Mouse (Mus musculus): ENCODE data around the gene A930033H14Rik.

Gene A930033H14Rik

DNA sequence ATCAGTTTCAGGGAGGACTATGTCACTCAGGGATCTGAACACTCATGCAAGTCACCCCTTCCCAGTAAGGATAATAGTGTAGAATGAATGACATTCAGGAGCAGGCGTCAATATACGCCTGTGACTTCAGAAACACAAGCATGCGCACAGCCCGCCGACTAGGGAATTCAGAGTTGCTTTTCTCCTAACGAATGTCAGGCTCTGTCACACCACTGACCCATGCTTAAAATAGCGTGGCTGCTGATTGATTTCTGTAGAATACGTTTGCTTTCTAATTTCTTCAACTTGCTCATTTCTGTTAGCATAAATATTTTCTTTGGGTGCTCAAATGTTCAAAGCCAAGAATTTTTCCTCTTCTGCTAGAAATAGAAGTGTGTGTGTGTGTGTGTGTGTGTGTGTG lies 13.1 kb upstream of the A930033H14Rik start:
- DNase-seq: no peak

DNA sequence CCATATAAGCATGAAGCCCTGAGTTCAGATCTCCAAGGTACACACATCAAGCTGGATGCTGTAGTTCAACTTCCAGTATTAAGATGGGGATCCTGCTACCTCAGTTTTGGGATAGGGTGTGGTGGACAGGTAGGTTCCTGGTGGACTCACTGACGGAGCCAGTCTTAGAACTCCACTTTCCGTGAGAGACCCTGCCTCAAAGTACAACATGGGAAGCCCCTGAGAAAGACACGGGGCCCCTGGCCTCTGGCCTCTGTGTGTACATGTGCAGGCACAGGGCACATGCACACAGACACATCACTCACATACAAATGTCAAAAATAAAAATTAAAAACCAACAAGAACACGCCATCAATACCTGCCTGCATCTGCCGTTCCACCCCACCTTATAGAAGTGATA lies 12.6 kb upstream of the A930033H14Rik start:
- no peak for DNase-seq

DNA sequence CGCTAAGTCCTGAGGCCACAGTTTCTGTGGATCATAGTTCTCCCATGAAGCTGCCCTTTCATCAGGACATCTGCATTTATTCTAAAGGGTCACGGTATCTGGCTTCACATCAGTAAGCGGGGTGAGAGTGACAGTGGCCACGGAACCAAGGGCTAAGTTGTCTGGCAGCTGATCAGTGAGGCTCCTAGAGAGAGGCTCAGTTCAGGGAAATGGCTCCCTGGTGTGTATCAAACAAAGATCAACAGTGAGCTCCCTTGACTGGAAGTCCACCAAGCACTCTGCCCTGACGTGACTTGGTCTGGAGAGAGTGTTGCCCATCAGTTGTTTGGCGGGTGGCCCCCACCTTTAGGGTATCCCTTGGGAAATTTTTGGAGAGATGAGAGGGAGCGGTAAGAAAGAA lies 11.4 kb upstream of the A930033H14Rik start:
- no peak for DNase-seq

DNA sequence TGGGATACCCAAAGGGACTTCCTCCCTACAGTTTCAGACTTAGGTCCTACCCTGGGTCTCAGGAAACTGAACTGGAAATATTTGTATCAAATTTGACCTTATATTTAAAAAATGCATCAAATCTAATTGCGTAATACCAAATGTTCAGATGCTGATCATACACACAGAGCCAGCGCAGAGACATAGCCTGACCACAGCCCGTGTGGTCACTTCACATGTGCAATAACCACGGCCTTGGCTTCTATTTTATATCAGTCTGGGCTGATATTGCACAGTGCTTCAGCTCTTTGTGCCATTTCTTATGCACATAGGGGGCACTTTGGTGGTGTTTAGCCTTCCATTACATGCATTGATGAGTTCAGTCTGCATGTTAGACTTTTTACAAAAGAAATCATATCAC lies 10.3 kb upstream of the A930033H14Rik start:
- DNase-seq: no peak

DNA sequence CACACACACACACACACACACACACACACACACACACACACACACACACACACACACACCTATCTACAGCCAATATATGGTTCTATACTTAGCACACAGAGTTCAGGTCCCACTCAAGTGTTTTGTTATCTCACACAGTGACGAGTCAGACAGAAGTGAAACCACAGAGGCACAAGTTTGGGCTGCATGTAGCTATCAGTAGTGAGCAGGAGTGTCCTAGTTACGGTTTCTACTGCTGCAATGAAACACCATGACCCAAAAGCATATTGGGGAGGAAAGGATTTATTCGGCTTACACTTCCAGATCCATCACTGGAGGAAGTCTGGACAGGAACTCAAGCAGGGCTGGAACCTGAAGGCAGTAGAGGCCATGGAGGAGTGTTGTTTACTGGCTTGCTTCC lies 9.1 kb upstream of the A930033H14Rik start:
- no peak for DNase-seq

DNA sequence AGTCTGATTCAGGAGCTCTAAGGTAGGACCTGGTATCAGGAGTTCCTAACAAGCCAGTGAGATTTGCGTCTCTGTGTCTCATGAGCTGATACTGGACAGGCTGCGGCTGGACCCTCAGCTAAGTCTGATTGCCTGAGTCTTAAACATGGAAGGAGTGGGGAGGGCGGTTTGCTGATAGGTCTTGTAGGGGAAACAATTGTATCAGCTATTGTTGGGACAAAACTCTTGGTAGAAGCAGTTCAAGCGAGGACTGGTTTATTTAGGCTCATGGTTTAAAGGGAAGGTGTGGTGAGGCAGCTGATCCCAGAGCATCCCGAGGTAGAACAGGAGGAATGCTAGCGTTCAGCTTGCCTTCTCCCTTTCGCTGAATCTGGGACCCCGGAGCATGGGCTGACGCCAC lies 8.2 kb upstream of the A930033H14Rik start:
- DNase-seq: no peak

DNA sequence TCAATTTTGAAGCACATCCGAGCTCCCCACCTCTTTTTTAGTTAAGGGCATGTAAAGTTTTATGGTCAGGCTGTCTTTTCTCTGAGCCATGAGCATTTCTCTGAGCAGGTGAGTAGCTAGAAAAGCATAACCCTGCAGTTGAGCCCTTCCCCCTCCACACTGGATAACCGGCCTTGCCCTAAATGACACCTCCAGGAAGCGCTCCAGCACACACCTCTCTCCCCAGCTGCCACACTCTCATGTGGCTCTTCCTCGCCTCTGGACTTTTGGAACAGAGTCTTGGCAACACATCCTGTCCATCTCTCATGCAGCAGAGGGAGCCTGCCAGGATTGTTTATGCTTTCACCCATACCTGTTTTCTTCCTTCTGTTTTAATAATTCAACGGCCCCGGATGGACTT lies 7.4 kb upstream of the A930033H14Rik start:
- no peak for DNase-seq

DNA sequence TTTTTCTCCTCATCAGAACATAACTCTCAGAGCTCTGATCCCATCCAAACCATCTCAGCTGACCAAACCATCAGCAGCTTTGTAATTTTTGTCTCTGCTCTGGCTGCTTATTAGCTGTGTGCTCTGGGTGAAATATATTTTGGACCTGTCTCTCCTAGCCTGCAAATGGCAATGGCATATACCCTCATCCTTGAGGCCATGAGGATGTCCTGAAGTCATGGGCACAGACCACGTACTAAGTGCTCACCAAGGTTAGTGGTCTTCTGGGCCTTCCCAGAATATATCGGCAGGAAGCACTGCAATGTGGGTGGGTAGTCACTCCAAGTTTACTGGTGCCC lies 6.4 kb upstream of the A930033H14Rik start:
- DNase-seq: no peak

DNA sequence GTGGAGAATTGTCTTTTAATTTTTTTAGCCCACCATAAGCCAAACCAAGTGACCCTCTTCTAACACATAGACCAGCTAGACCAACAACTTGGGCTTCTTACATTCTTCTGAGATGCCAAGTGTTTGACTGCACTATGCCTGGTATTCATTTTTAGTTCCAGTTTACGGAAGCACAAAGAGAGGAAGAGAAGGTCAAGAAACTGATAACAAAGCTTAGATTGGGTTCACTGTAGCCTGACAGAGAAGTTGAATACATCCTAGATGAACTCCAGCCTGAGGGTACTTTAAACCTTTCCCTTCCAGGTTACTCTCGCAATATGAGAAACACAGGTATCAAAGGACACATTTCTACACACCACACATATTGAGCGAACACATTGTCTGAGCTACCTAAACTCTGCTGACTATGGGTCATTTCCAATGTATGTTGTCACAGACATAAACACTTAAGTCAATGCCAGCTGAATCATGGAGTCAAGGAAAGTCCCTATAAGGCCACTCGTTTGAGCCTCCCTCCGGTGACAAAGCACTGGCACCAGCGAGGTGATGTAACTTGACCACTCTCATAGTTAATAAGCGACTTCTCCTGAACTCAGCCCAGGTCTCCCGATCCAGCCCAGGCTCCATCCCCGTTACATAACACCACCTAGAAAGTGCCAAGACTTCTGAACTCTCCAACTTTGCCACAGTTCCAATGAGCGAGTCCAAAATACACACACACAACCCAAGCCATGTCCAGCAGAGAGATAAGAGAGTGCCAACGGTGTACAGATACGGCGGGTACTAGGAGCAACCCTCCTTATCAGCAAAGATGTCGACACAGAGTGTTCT lies 5.8 kb upstream of the A930033H14Rik start:
- no peak for DNase-seq

DNA sequence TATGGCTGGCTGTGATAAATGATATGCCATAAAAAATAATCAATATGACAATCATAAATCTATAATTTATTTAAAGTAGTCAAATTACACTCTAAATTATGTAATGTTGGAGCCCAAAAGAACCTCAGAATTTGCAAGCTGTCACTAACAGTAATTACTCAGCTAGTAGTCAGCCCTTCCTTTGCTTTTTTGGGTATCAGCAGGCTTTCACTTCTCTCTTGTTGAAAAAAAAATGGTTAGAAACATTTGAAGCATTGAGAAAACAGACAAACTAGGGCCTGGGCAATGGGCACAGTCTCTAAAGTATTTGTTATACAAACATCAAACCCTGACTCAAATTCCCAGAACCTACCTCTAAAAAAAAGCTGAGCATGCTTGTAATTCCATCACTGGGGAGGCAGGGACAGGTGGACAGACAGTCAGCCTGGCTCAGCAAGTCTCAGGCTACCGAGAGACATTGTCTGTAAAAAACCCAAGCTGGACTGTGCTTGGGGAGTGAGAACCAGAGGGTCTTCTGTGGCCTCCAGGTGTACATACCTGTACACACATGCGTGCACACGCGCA lies 4.3 kb upstream of the A930033H14Rik start:
- no peak for DNase-seq

DNA sequence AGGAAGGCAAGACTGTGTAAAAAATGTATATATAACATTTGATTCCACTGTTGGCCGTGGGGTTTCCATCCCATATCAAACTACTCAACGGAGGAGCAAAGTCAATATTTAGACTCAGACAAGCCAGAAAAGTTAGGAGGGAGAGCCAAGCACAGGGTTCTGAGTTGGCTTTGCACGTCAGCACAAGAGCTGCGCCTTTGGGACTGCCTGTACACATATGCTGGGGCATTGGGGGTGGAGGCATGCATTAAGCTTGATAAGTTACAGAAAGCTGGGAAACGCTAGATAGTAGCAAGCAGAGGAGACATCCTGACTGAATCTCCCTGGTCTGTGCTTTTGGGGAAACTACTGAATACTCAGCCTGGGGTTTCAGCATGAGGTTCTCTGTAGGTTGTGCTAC lies 1.1 kb upstream of the A930033H14Rik start:
- DNase-seq: no peak

DNA sequence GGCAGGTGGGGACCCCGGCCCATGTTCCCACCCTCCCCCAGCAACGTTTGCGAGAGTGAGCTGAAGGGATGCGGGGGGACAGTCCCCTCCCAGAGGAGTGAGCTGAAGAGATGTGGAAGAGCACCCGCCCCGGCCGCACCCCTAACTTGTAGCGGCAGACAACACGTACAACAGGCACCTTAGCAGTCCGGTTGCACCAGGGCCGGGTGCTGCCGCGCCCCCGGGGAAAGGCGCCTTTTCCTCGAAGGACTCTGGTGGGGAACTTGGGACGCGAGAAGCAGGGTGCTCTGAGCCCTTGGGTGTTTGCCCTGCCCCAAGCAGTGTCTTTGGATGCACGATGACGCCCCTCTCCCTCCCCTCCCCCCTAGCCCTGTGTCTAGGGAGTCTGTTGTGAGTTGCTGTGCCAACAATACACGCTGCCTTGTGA lies 566 bp upstream of the A930033H14Rik start:
- peak in 1 of 2 experiments; percentile 41 for DNase-seq

DNA sequence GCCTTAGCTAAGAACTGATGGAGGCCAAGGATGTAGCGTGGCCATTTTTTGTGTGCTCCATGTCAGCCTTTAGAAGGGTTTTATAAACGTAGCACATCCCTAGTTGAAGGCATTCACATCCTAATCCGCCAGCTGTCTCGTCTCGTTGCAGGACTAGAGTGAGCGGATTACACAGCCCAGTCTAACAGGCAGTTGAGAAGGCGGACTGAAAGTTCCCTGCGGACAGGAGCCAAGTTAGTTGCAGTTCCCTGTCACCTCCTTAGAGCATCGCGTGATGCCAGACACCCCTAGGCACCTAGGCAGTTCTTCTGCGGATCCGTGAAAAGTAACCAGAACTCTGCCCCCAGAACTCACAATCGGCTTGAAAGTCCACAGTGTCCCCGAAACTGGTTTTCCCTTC lies 922 bp downstream of the A930033H14Rik start:
- peak; percentile 22 to 23 for DNase-seq

DNA sequence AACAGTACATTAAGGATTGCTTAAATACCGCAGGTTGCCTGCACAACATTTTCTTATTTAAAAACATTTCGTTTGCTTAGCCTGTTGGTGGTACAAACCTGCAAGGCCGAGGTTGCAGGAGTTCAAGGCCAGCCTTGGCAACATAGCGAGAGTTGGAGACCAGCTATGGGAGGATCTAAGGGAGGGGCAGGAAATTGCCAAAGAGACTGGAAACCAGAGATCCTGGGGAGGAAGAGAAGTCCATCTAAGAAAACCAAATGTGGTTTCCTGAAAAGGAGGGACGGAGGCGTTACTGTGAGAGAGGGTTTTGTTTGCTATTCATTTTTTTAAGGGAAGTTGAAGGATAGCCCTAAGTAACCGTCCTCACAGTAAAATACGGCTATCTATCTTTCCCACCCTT lies 1.3 kb downstream of the A930033H14Rik start:
- DNase-seq: no peak

DNA sequence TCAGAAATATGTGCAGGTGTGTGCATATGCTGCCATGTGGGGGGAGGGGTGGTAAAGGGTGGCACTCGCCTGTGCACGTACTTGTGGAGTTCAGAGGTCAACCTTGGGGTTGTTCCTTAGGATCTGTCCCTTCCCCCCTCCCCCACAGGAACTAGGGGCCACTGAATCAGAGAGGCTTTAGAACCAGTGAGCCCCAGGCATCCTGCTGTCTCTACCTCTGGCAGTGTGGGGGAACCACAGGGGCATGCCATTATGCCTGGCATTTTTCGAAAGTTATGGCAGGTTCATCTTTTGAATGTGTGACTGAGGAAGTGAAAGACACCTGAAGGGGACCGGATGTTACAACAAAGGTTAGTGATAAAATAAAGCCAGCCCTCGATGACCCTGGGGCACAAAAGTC lies 2.2 kb downstream of the A930033H14Rik start:
- DNase-seq: no peak

DNA sequence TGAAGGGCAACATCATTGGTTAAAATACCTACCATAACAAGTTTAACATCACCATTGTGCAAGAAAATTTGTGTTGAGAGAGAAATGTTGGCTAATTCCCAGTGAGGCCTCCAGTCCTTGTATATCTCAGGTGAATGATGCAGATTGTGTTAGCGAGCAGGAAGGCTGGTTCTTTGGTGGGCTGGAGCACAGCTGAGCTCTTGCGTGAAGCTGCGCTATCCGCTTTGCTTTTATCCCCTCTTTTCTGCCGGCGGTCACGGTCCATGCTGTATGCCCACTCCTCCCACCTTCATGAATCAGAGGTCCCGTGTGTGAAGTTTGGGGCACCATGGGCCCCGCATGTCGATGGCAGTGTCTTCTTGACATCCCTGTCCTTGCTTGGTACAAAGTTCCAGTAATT lies 2.9 kb downstream of the A930033H14Rik start:
- DNase-seq: no peak

DNA sequence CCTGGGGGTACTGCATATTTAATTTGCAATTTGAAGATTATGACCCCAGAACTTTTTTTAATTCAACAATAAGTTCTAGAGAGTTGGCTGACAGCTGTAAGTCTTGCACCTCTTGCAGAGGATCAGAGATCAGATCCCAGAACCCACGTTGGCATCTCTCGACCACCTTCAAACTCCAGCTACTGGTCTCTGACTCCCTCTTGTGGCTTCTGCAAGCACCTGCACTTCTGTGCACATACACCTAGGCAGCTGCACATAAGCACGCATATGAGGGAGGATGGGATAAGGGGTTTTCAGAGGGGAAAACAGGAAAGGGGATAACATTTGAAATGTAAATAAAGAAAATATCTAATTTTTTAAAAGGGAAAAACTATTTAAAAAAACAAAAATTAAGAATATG lies 4.2 kb downstream of the A930033H14Rik start:
- DNase-seq: no peak

DNA sequence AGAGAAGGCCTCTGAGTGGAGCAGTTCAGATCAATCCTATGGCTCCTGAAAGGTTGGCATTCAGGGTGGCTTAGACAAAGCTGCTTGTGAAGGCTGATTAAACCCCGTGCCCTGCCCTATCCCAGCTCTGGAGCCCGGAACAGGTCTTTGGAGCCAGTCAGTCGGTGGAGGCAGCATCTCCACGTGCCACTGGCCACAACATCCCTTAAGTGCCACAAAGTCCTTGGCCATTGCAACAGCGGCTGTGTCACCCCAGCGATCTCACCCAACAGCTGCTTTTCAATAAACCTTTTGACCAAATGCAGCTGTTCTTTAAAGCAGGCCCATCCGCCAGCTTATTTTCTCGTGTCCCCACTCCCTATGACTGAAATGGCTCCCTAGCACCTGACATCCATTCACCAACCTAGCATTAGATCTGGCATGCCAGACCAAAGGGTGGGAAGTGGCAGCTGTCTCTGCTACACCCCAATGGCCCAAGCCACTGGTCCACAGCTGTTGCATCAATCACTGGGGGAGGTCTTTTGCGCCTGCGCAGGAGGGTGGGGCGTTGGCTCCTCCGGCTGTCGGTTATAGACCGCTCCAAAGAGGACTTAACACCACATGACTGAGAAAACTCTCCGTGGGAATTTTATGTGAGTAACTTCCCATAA lies 4.8 kb downstream of the A930033H14Rik start:
- no peak for DNase-seq

DNA sequence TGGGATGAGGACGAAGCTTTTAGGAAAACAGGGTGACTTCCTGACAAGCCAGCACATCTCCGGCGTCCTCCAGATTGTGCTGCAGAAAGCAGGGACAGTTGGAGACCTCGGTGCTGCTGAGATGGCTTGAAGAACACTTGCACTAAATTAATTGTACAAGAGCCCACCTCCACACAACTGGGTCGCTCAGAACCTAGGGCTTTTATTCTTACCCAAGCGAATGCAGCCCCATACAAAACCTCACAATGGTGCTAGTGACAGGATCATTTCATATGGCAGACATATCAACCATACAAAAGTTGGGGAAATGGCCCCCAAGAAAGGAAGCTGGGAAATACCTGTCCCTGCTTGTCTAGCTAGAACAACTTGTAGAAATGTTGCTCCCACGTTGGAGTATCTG lies 5.4 kb downstream of the A930033H14Rik start:
- DNase-seq: no peak

DNA sequence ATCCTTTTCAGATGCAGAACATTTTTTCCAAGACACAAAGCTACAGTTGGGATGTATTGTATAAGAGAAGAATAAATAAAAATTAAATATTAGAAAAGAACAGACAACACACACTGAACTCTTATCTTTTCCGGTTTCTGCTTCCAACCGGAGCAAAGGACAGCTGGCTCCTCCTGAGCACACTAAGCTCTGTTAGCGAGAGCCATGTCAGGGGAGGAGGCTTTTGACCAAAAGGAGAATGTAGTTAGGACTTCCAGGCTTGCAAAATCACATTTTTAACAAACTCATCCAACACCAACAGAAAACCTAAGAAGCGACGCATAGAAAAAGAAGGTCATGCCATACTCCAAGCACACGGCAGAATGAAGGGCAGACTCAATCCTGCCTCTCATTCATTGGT lies 6.8 kb downstream of the A930033H14Rik start:
- no peak for DNase-seq

DNA sequence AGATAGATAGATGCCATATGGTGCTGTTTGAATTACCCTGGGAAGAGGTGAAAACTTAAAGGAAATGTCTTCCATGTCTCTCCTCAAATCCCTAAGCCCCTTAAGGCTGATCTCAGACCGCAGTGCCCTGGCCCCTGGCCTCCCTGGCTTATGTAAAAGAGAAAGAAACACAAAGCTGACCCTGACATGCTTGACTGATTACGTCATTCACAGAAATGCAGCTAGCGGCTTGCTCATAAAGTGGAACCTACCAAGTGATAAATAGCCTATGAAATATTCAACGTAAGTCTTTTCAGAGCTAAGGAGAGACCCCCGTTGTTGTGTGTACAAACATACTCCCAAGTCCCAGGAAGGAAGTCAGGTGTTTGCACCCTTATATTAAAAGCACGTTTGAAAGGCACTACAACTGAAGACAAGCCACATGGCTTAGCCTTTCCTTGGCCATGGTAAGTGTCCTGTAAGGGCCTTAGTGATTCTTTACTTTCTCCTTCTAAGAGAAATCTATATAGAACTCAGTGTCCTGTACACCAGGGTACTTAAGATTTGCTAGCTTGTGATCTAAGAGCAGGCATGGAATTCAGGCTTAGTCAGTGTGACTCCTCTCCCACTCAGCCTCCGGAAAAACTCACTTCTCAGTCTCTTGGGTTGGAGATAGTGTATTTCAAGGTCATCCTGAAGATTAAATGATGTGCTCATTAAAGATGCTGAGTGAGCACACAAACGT lies 8.1 kb downstream of the A930033H14Rik start:
- DNase-seq: no peak

DNA sequence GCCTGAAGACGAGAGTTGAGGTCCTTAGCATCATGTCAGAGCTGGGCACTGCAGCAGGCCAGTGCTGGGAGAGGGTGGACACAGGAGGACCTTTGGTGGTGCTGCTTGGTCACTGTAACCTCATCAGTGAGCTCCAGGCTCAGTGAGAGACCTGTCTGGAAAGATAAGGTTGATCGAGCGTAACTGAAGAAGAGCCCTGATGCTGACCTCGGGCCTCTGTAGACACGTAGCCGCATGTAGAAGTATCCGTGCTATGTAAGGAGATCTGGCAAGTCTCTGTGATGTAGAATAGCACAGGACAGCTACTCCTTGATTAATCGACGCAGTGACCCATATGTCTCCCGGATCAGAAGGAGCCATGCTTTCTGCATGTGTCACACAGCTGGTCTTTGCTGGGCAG lies 19.2 kb downstream of the A930033H14Rik start:
- DNase-seq: no peak

DNA sequence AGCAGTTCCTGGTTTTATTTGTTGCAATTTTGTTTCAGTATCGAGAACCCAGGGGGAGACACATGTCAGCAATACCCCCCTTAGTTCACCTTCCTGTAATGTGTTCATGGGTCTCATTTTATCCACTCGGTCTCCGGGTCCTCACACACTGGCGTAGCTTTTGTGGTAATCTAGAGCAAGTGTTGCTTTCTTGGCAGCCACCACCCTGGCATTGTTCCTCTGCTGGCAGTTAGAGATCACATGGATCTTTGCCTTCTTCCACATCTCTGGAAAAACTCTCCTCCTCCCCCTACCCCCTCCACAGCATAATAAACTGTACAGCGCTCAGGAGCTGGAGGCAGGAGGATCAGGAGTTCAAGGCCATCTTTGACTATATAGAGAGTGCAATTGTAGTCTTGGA lies 20.6 kb downstream of the A930033H14Rik start:
- peak in 1 of 2 experiments; percentile 21 for DNase-seq

Measured in cerebellum, postnatal 25 days (tissue).